In genomic region chr13:34084026-34084750, GRCm38 (mm10) we compare ENCODE assay signal across 10 mouse cellular contexts. TPM values are rescaled to one million over a fixed set of nuclear protein-coding genes. Genes with fewer than 3 reads are reported as not detected.
A peak's percentile ranks its signal among the peaks of the same experiment; 100 is the strongest.
DNase-seq lines count a peak whose midpoint lies in the region; ATAC-seq and TF ChIP-seq lines count a peak whose summit lies in the region.
"Had no signal": no experiment of that assay in that cellular context is flagged by ENCODE, and none has a peak within 500 bp of the region (broad histone marks: within the 10 kb centered on the region; RNA-seq: fewer than 3 reads in every experiment).

No protein-coding gene starts in this region.

- H3K27me3 ChIP-seq in liver, adult 2 months (ENCODE audit: control insufficient read depth, insufficient read depth, low read length) = no peaks in the 10 kb centered on the region
- H3K27me3 ChIP-seq in liver, postnatal 0 days (ENCODE audit: insufficient read depth, low read length) = no peaks in the 10 kb centered on the region
- H3K27me3 ChIP-seq: forebrain, embryonic 13.5 days had no signal

- no peak overlapping the region; the same call in 1 of the 2 replicates for H3K27ac ChIP-seq in liver, adult 2 months (replicated peaks; ENCODE audit: insufficient read depth, low read depth, low read length)
- no peak overlapping the region for H3K27ac ChIP-seq in liver, postnatal 0 days (ENCODE audit: low read depth)
- peak overlapping the region; percentile 92 for H3K27ac ChIP-seq in gastrocnemius, adult 2 months
- H3K27ac ChIP-seq: forebrain, embryonic 13.5 days had no signal

- H3K79me2 ChIP-seq in liver, adult 2 months (ENCODE audit: control insufficient read depth, insufficient read depth, low read length) = no peaks in the 10 kb centered on the region

- no peak overlapping the region for H3K9ac ChIP-seq in liver, adult 2 months (ENCODE audit: low read depth, low read length)
- no peak overlapping the region for H3K9ac ChIP-seq in liver, postnatal 0 days (replicated peaks)
- H3K9ac ChIP-seq: forebrain, embryonic 13.5 days had no signal

- 19% methylated on average over 9 of the region's 9 CpGs for WGBS in liver, adult 2 months
- WGBS in liver, postnatal 0 days (ENCODE audit: insufficient replicate concordance) = 55% methylated on average over 9 of the region's 9 CpGs

- no peak overlapping the region for H3K4me2 ChIP-seq in liver, postnatal 0 days (ENCODE audit: low read depth, low read length)
- H3K4me2 ChIP-seq: forebrain, embryonic 13.5 days had no signal

- intact Hi-C loops in gastrocnemius, adult 2 months (cut with DNase I) = no loop called here

- peaks cover 6% of the 10 kb centered on the region for H3K4me1 ChIP-seq in liver, adult 2 months (ENCODE audit: control insufficient read depth, insufficient read depth, low read length)
- H3K4me1 ChIP-seq in liver, postnatal 0 days (ENCODE audit: insufficient read depth) = peaks cover 8% of the 10 kb centered on the region

- peak; percentile 79 for DNase-seq in gastrocnemius, adult 18-20 months (ENCODE audit: low spot score)
- no peak for DNase-seq in gastrocnemius, postnatal 10 days
- DNase-seq in liver, adult 2 months (ENCODE audit: extremely low read depth, low read depth, low spot score) = peak; percentile 74
- DNase-seq in liver, postnatal 0 days = no peak
- DNase-seq in gastrocnemius, adult 2 months = peak; percentile 73
- peak; percentile 57 for DNase-seq in lung, postnatal 10 days
- DNase-seq: cerebellum, adult 18-20 months had no signal

- ATAC-seq in liver, postnatal 0 days = no peak
- ATAC-seq in erythroblast, adult 5-6 weeks (replicated peaks; ENCODE audit: low FRiP score, poor library complexity, severe bottlenecking) = no peak
- ATAC-seq in inflammation-experienced regulatory T-cells, adult 6 months = no peak
- ATAC-seq: forebrain, embryonic 13.5 days had no signal

- TF ChIP-seq POLR2A in liver, adult 2 months (IDR thresholded peaks at IDR 0.05; ENCODE audit: extremely low read depth, insufficient read depth, low read length) = no peak

- no peaks in the 10 kb centered on the region for H3K36me3 ChIP-seq in liver, adult 2 months (ENCODE audit: control insufficient read depth, insufficient read depth, low read length)
- H3K36me3 ChIP-seq in liver, postnatal 0 days (replicated peaks; ENCODE audit: insufficient read depth, low read length) = no peaks in the 10 kb centered on the region

- no peak overlapping the region for H3K4me3 ChIP-seq in liver, adult 2 months (ENCODE audit: insufficient read depth, low read depth, low read length)
- no peak overlapping the region for H3K4me3 ChIP-seq in liver, postnatal 0 days (ENCODE audit: low read depth, low read length)
- peak overlapping the region; percentile 36 for H3K4me3 ChIP-seq in gastrocnemius, adult 2 months
- H3K4me3 ChIP-seq: forebrain, embryonic 13.5 days had no signal

- no peak for TF ChIP-seq EP300 in liver, postnatal 0 days (IDR thresholded peaks at IDR 0.05; ENCODE audit: low read depth)

- no peaks in the 10 kb centered on the region for H3K9me3 ChIP-seq in liver, postnatal 0 days (ENCODE audit: low read length)
- H3K9me3 ChIP-seq: forebrain, embryonic 13.5 days had no signal

- TF ChIP-seq CTCF in liver, adult 2 months (IDR thresholded peaks at IDR 0.05; ENCODE audit: low read depth, low read length) = no peak
- TF ChIP-seq CTCF in liver, postnatal 0 days (IDR thresholded peaks at IDR 0.05; ENCODE audit: low read depth) = no peak
- no peak for TF ChIP-seq CTCF in gastrocnemius, adult 2 months (IDR thresholded peaks at IDR 0.05)

RNA-seq across cellular contexts. Expression of gene Tubb2a, which starts 6.4 kb away (rescaled TPM):
- total RNA-seq in gastrocnemius, adult 18-20 months (2021) = 10 to 100 TPM; 10.0 to 17.1 TPM
- 10 to 100 TPM; 44.4 to 49.4 TPM for total RNA-seq in gastrocnemius, postnatal 10 days (2021)
- 27.5 and 56.4 TPM in 2 replicates for total RNA-seq in liver, adult 2 months (2014; rRNA removed)
- 569 and 614 TPM in 2 replicates for polyA plus RNA-seq in liver, adult 2 months (2012; rRNA removed)
- 64.7 and 78.8 TPM in 2 replicates for polyA plus RNA-seq in liver, postnatal 0 days (2015; fragmentation: Nextera tagmentation; extraction: Ambion mirVana)
- 10 to 100 TPM in 1 of 2 experiments, 1 to 10 TPM in 1; 6.7 to 23.3 TPM for total RNA-seq in gastrocnemius, adult 2 months (2021)
- total RNA-seq in erythroblast, adult 5-6 weeks (2015; ENCODE audit: low replicate concordance) = 6.0 and 7.7 TPM in 2 replicates
- 8.9 and 9.5 TPM in 2 replicates for total RNA-seq in erythroblast, adult 5-6 weeks (2017; ENCODE audit: low replicate concordance)
- polyA plus RNA-seq in inflammation-experienced regulatory T-cells, adult 6 months (2017; shearing (Covaris generic)) = 1 to 10 TPM; 3.1 to 8.7 (median 8.0) TPM

RNA-seq across cellular contexts. Expression of gene Tubb2b, which starts 46.1 kb away (rescaled TPM):
- 1 to 10 TPM; 1.6 to 2.8 TPM for total RNA-seq in gastrocnemius, adult 18-20 months (2021)
- total RNA-seq in gastrocnemius, postnatal 10 days (2021) = 10 to 100 TPM; 17.1 to 20.5 TPM
- 0.20 TPM in 1 of 2 replicates, not detected in the other for total RNA-seq in liver, adult 2 months (2014; rRNA removed)
- polyA plus RNA-seq in liver, adult 2 months (2012; rRNA removed) = 0.11 and 0.33 TPM in 2 replicates
- 0.28 and 0.31 TPM in 2 replicates for polyA plus RNA-seq in liver, postnatal 0 days (2015; fragmentation: Nextera tagmentation; extraction: Ambion mirVana)
- 1 to 10 TPM; 1.5 to 3.2 TPM for total RNA-seq in gastrocnemius, adult 2 months (2021)
- total RNA-seq in erythroblast, adult 5-6 weeks (2015; ENCODE audit: low replicate concordance) = not detected in 2 replicates
- total RNA-seq in erythroblast, adult 5-6 weeks (2017; ENCODE audit: low replicate concordance) = not detected in 2 replicates
- 1 to 10 TPM in 2 of 3 experiments, not detected in 1; 1.7 to 2.0 TPM for polyA plus RNA-seq in inflammation-experienced regulatory T-cells, adult 6 months (2017; shearing (Covaris generic))

RNA-seq across cellular contexts. Expression of gene Bphl, which starts 46.8 kb away (rescaled TPM):
- total RNA-seq in gastrocnemius, adult 18-20 months (2021) = 10 to 100 TPM; 23.7 to 25.8 TPM
- total RNA-seq in gastrocnemius, postnatal 10 days (2021) = 10 to 100 TPM; 21.3 to 26.5 TPM
- 266 and 287 TPM in 2 replicates for total RNA-seq in liver, adult 2 months (2014; rRNA removed)
- polyA plus RNA-seq in liver, adult 2 months (2012; rRNA removed) = 241 and 259 TPM in 2 replicates
- polyA plus RNA-seq in liver, postnatal 0 days (2015; fragmentation: Nextera tagmentation; extraction: Ambion mirVana) = 95.6 and 107 TPM in 2 replicates
- total RNA-seq in gastrocnemius, adult 2 months (2021) = 10 to 100 TPM; 22.4 to 25.5 TPM
- 4.8 and 9.4 TPM in 2 replicates for total RNA-seq in erythroblast, adult 5-6 weeks (2015; ENCODE audit: low replicate concordance)
- total RNA-seq in erythroblast, adult 5-6 weeks (2017; ENCODE audit: low replicate concordance) = 0.94 and 7.2 TPM in 2 replicates
- 10 to 100 TPM; 11.8 to 33.6 (median 31.4) TPM for polyA plus RNA-seq in inflammation-experienced regulatory T-cells, adult 6 months (2017; shearing (Covaris generic))

Comparison
In these comparisons a context has a peak if more than half of its experiments do, and no peak if none do; other contexts are left out.
1. DNase-seq: peak in gastrocnemius, adult 18-20 months (single experiment), liver, adult 2 months (single experiment), gastrocnemius, adult 2 months (single experiment) and lung, postnatal 10 days (single experiment); none in gastrocnemius, postnatal 10 days (single experiment) and liver, postnatal 0 days (single experiment).
2. RNA of gene Tubb2b, which starts 46.1 kb away (total RNA-seq): 17.1 to 20.5 TPM in gastrocnemius, postnatal 10 days; 1.5 to 3.2 TPM in gastrocnemius, adult 2 months, 1.6 to 2.8 TPM in gastrocnemius, adult 18-20 months, 0.20 TPM in liver, adult 2 months and not detected in erythroblast, adult 5-6 weeks; every median in the first group is over 4 times any median in the second.